Mouse (Mus musculus): ENCODE measurements around the gene Tef. TPM values are rescaled to one million over a fixed set of nuclear protein-coding genes. Genes with fewer than 3 reads are reported as not detected.

Tef gene
- polyA plus RNA-seq, 1 experiment from 2014 or later: 9.2 TPM

- Histone ChIP-seq H3K4me3 (ENCODE audit: low read depth, low read length) (peak overlapping the region; percentile 74), H3K36me3 (ENCODE audit: control insufficient read depth, insufficient read depth) (no peaks in the 10 kb centered on the region), H3K9ac (ENCODE audit: low read depth, low read length) (peak overlapping the region; percentile 64; the same call in 1 of the 2 replicates), H3K9me3 (replicated peaks; ENCODE audit: control insufficient read depth, low read length) (no peaks in the 10 kb centered on the region), H3K27me3 (ENCODE audit: control insufficient read depth, insufficient read depth, low read depth, low read length) (no peaks in the 10 kb centered on the region), H3K4me1 (ENCODE audit: control insufficient read depth, low read depth, low read length) (peaks cover 21% of the 10 kb centered on the region), H3K4me2 (ENCODE audit: low read depth, low read length) (peak overlapping the region; percentile 97), H3K27ac (ENCODE audit: low read length) (peak overlapping the region; percentile 37)
- 49% methylated on average over 3 of the region's 3 CpGs for WGBS (ENCODE audit: insufficient replicate concordance)
- ATAC-seq (ENCODE audit: low read depth): no peak
These were observed 10.1 kb downstream of the Tef start for GRCm38 (mm10) chr15:81812287-81812686.

- Histone ChIP-seq H3K9me3 (replicated peaks; ENCODE audit: control insufficient read depth, low read length) (no peaks in the 10 kb centered on the region), H3K36me3 (ENCODE audit: control insufficient read depth, insufficient read depth) (no peaks in the 10 kb centered on the region), H3K9ac (ENCODE audit: low read depth, low read length) (no peak overlapping the region), H3K27ac (ENCODE audit: low read length) (no peak overlapping the region), H3K4me3 (ENCODE audit: low read depth, low read length) (no peak overlapping the region), H3K4me1 (ENCODE audit: control insufficient read depth, low read depth, low read length) (peaks cover 21% of the 10 kb centered on the region), H3K4me2 (ENCODE audit: low read depth, low read length) (0 out of 2 replicates have a peak overlapping the region, but pooled peaks have one; percentile 97), H3K27me3 (ENCODE audit: control insufficient read depth, insufficient read depth, low read depth, low read length) (no peaks in the 10 kb centered on the region)
- ATAC-seq (ENCODE audit: low read depth): no peak
- WGBS (ENCODE audit: insufficient replicate concordance): 43% methylated on average over 7 of the region's 7 CpGs
These were observed 10.7 kb downstream of the Tef start for GRCm38 (mm10) chr15:81812696-81813631.

GRCm38 (mm10) chr15:81813986-81814705 lies 11.9 kb downstream of the Tef start:
- peaks cover 21% of the 10 kb centered on the region for H3K4me1 ChIP-seq (ENCODE audit: control insufficient read depth, low read depth, low read length)
- no peak overlapping the region for H3K4me2 ChIP-seq (ENCODE audit: low read depth, low read length)
- no peak overlapping the region for H3K27ac ChIP-seq (ENCODE audit: low read length)
- no peaks in the 10 kb centered on the region for H3K9me3 ChIP-seq (replicated peaks; ENCODE audit: control insufficient read depth, low read length)
- no peak for ATAC-seq (ENCODE audit: low read depth)
- H3K9ac ChIP-seq (ENCODE audit: low read depth, low read length): no peak overlapping the region
- 50% methylated on average over 5 of the region's 5 CpGs for WGBS (ENCODE audit: insufficient replicate concordance)
- H3K36me3 ChIP-seq (ENCODE audit: control insufficient read depth, insufficient read depth): no peaks in the 10 kb centered on the region
- no peak overlapping the region for H3K4me3 ChIP-seq (ENCODE audit: low read depth, low read length)
- H3K27me3 ChIP-seq (ENCODE audit: control insufficient read depth, insufficient read depth, low read depth, low read length): no peaks in the 10 kb centered on the region

- Histone ChIP-seq H3K4me1 (ENCODE audit: control insufficient read depth, low read depth, low read length) (peaks cover 18% of the 10 kb centered on the region), H3K9ac (ENCODE audit: low read depth, low read length) (no peak overlapping the region), H3K9me3 (replicated peaks; ENCODE audit: control insufficient read depth, low read length) (no peaks in the 10 kb centered on the region), H3K4me2 (ENCODE audit: low read depth, low read length) (no peak overlapping the region), H3K36me3 (ENCODE audit: control insufficient read depth, insufficient read depth) (no peaks in the 10 kb centered on the region), H3K27me3 (ENCODE audit: control insufficient read depth, insufficient read depth, low read depth, low read length) (no peaks in the 10 kb centered on the region), H3K4me3 (ENCODE audit: low read depth, low read length) (no peak overlapping the region), H3K27ac (ENCODE audit: low read length) (no peak overlapping the region)
- WGBS (ENCODE audit: insufficient replicate concordance): 60% methylated on average over 12 of the region's 12 CpGs
- ATAC-seq (ENCODE audit: low read depth): no peak
These were observed 12.6 kb downstream of the Tef start for GRCm38 (mm10) chr15:81814716-81815370.

GRCm38 (mm10) chr15:81818404-81818803 lies 16.2 kb downstream of the Tef start:
- Histone ChIP-seq H3K9ac (ENCODE audit: low read depth, low read length) (no peak overlapping the region), H3K9me3 (replicated peaks; ENCODE audit: control insufficient read depth, low read length) (no peaks in the 10 kb centered on the region), H3K4me2 (ENCODE audit: low read depth, low read length) (no peak overlapping the region), H3K27ac (ENCODE audit: low read length) (no peak overlapping the region), H3K4me1 (ENCODE audit: control insufficient read depth, low read depth, low read length) (no peaks in the 10 kb centered on the region), H3K4me3 (ENCODE audit: low read depth, low read length) (no peak overlapping the region), H3K27me3 (ENCODE audit: control insufficient read depth, insufficient read depth, low read depth, low read length) (no peaks in the 10 kb centered on the region), H3K36me3 (ENCODE audit: control insufficient read depth, insufficient read depth) (no peaks in the 10 kb centered on the region; the same call in 1 of the 2 replicates)
- 66% methylated on average over 3 of the region's 3 CpGs for WGBS (ENCODE audit: insufficient replicate concordance)
- no peak for ATAC-seq (ENCODE audit: low read depth)

- Histone ChIP-seq H3K27ac (ENCODE audit: low read length) (no peak overlapping the region), H3K9me3 (replicated peaks; ENCODE audit: control insufficient read depth, low read length) (no peaks in the 10 kb centered on the region), H3K4me3 (ENCODE audit: low read depth, low read length) (no peak overlapping the region), H3K36me3 (ENCODE audit: control insufficient read depth, insufficient read depth) (no peaks in the 10 kb centered on the region; the same call in none of the 2 replicates), H3K4me1 (ENCODE audit: control insufficient read depth, low read depth, low read length) (no peaks in the 10 kb centered on the region), H3K4me2 (ENCODE audit: low read depth, low read length) (no peak overlapping the region), H3K27me3 (ENCODE audit: control insufficient read depth, insufficient read depth, low read depth, low read length) (no peaks in the 10 kb centered on the region), H3K9ac (ENCODE audit: low read depth, low read length) (no peak overlapping the region)
- ATAC-seq (ENCODE audit: low read depth): peak; percentile 80
- 70% methylated on average over 3 of the region's 3 CpGs for WGBS (ENCODE audit: insufficient replicate concordance)
These were observed 20.4 kb downstream of the Tef start for GRCm38 (mm10) chr15:81822631-81823030.

- H3K36me3 ChIP-seq (ENCODE audit: control insufficient read depth, insufficient read depth): no peaks in the 10 kb centered on the region; the same call in none of the 2 replicates
- H3K4me3 ChIP-seq (ENCODE audit: low read depth, low read length): no peak overlapping the region
- WGBS (ENCODE audit: insufficient replicate concordance): 68% methylated on average over 3 of the region's 3 CpGs
- H3K27ac ChIP-seq (ENCODE audit: low read length): no peak overlapping the region
- no peaks in the 10 kb centered on the region for H3K27me3 ChIP-seq (ENCODE audit: control insufficient read depth, insufficient read depth, low read depth, low read length)
- H3K4me2 ChIP-seq (ENCODE audit: low read depth, low read length): no peak overlapping the region
- H3K9me3 ChIP-seq (replicated peaks; ENCODE audit: control insufficient read depth, low read length): no peaks in the 10 kb centered on the region
- no peak overlapping the region for H3K9ac ChIP-seq (ENCODE audit: low read depth, low read length)
- no peaks in the 10 kb centered on the region for H3K4me1 ChIP-seq (ENCODE audit: control insufficient read depth, low read depth, low read length)
- no peak for ATAC-seq (ENCODE audit: low read depth)
These were observed 22.6 kb downstream of the Tef start for GRCm38 (mm10) chr15:81824832-81825231.

GRCm38 (mm10) chr15:81828426-81829207 lies 26.4 kb downstream of the Tef start:
- ATAC-seq (ENCODE audit: low read depth): no peak
- 66% methylated on average over 7 of the region's 7 CpGs for WGBS (ENCODE audit: insufficient replicate concordance)

More at GRCm38 (mm10) chr15:81828426-81829207, 26.4 kb downstream of the Tef start:
- no peak overlapping the region for H3K27ac ChIP-seq (ENCODE audit: low read length)
- H3K4me3 ChIP-seq (ENCODE audit: low read depth, low read length): no peak overlapping the region
- no peaks in the 10 kb centered on the region; the same call in none of the 2 replicates for H3K4me1 ChIP-seq (ENCODE audit: control insufficient read depth, low read depth, low read length)
- H3K36me3 ChIP-seq (ENCODE audit: control insufficient read depth, insufficient read depth): no peaks in the 10 kb centered on the region; the same call in 1 of the 2 replicates
- H3K4me2 ChIP-seq (ENCODE audit: low read depth, low read length): no peak overlapping the region
- no peaks in the 10 kb centered on the region for H3K9me3 ChIP-seq (replicated peaks; ENCODE audit: control insufficient read depth, low read length)
- no peak overlapping the region for H3K9ac ChIP-seq (ENCODE audit: low read depth, low read length)
- H3K27me3 ChIP-seq (ENCODE audit: control insufficient read depth, insufficient read depth, low read depth, low read length): no peaks in the 10 kb centered on the region

Measured in liver, embryonic 16.5 days (tissue).